Mouse (Mus musculus): ENCODE data around the gene Uvrag.

DNA sequence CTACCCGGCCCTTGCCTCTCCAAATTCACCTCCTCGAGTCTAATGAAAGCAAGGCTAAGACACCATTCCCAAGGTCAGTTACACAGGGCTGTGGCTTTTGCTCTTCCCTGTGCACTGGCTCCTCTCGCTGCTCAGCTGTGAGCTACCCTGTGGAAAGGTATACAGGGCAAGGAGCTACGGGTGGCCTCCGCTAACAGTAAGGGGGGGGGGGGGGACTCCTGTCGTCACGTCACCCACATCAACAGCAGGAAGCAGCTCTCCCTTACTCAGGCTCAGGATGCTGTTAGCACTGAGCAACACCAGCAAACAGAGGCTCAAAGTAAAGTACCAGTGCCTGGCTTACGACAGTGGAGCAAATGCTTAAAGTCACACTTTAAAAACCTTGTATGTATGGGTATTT, 11.8 kb upstream of the Uvrag start:
- TF ChIP-seq POLR2A (IDR thresholded peaks at IDR 0.05; ENCODE audit: borderline replicate concordance, extremely low read depth, insufficient read depth, insufficient read length, poor library complexity, severe bottlenecking) = no peak
- TF ChIP-seq CTCF (IDR thresholded peaks at IDR 0.05; ENCODE audit: borderline replicate concordance, extremely low read depth, insufficient read depth, insufficient read length) = no peak

Data from brain, embryonic 14.5 days (tissue).